15 mouse cellular contexts compared by ENCODE assay signal in genomic region chr7:111781316-111781715, GRCm38 (mm10). TPM values are rescaled to one million over a fixed set of nuclear protein-coding genes. Genes with fewer than 3 reads are reported as not detected.
DNase-seq lines count a peak whose midpoint lies in the region; ATAC-seq and TF ChIP-seq lines count a peak whose summit lies in the region.
"Had no signal": no experiment of that assay in that cellular context is flagged by ENCODE, and none has a peak within 500 bp of the region (broad histone marks: within the 10 kb centered on the region; RNA-seq: fewer than 3 reads in every experiment).

No protein-coding gene starts in this region.

- no peaks in the 10 kb centered on the region for H3K9me3 ChIP-seq in heart, embryonic 15.5 days (replicated peaks)
- no peaks in the 10 kb centered on the region for H3K9me3 ChIP-seq in midbrain, embryonic 16.5 days (replicated peaks; ENCODE audit: control insufficient read depth, low read length, poor library complexity, severe bottlenecking)
- H3K9me3 ChIP-seq: embryonic facial prominence, embryonic 15.5 days; hindbrain, embryonic 15.5 days had no signal

- WGBS in heart, embryonic 15.5 days: 67% methylated on average over 6 of the region's 6 CpGs
- 93% methylated on average over 6 of the region's 6 CpGs for WGBS in midbrain, embryonic 16.5 days

- intact Hi-C loops in gastrocnemius, adult 2 months (cut with DNase I): loop anchor here (1.0 to 5.0 kb wide), 3 partner anchors 188 to 599 kb away; no protein-coding TSS in a partner anchor
- intact Hi-C loops in gastrocnemius, postnatal 36 days (cut with DNase I): loop anchor here (5.0 kb wide), 1 partner anchor 599 kb away; no protein-coding TSS in a partner anchor

- H3K27ac ChIP-seq in gastrocnemius, adult 2 months: peak overlapping the region; percentile 79
- 0 out of 2 replicates have a peak overlapping the region, but pooled peaks have one; percentile 13 for H3K27ac ChIP-seq in heart, embryonic 15.5 days
- no peak overlapping the region for H3K27ac ChIP-seq in midbrain, embryonic 16.5 days (ENCODE audit: low read length)
- H3K27ac ChIP-seq: embryonic facial prominence, embryonic 15.5 days; hindbrain, embryonic 15.5 days had no signal

- no peak for DNase-seq in gastrocnemius, adult 2 months
- no peak for DNase-seq in gastrocnemius, postnatal 36 days
- DNase-seq in 3T3-L1 (ENCODE audit: low read depth, low spot score): peak; percentile 42
- peak; percentile 68 to 72 for DNase-seq in kidney, postnatal 25 days
- no peak for DNase-seq in ovary, postnatal 10 days (ENCODE audit: low spot score)
- DNase-seq in embryo, embryonic 11 days: no peak
- DNase-seq: thymus, postnatal 25 days had no signal

- TF ChIP-seq CTCF in gastrocnemius, adult 2 months (IDR thresholded peaks at IDR 0.05): no peak

- no peaks in the 10 kb centered on the region for H3K36me3 ChIP-seq in heart, embryonic 15.5 days
- no peaks in the 10 kb centered on the region for H3K36me3 ChIP-seq in midbrain, embryonic 16.5 days (ENCODE audit: control insufficient read depth, insufficient read depth, low read length)
- H3K36me3 ChIP-seq: embryonic facial prominence, embryonic 15.5 days; hindbrain, embryonic 15.5 days had no signal

- no peak overlapping the region for H3K9ac ChIP-seq in heart, embryonic 15.5 days
- no peak overlapping the region for H3K9ac ChIP-seq in midbrain, embryonic 16.5 days (ENCODE audit: low read depth, low read length)
- H3K9ac ChIP-seq: embryonic facial prominence, embryonic 15.5 days; hindbrain, embryonic 15.5 days had no signal

- peaks cover 20% of the 10 kb centered on the region for H3K4me1 ChIP-seq in heart, embryonic 15.5 days (replicated peaks)
- H3K4me1 ChIP-seq in midbrain, embryonic 16.5 days (ENCODE audit: control insufficient read depth, insufficient read depth, low read length): peaks cover 8% of the 10 kb centered on the region

- ATAC-seq in heart, embryonic 15.5 days (replicated peaks; ENCODE audit: insufficient number of reproducible peaks, insufficient read depth, low FRiP score, low read depth): no peak
- ATAC-seq in midbrain, embryonic 16.5 days: no peak
- ATAC-seq: activated CD4-positive, CD25-positive, alpha-beta regulatory T cell, adult 4 months had no signal

- H3K4me2 ChIP-seq in heart, embryonic 15.5 days: no peak overlapping the region
- H3K4me2 ChIP-seq in midbrain, embryonic 16.5 days (ENCODE audit: low read length): no peak overlapping the region
- H3K4me2 ChIP-seq: embryonic facial prominence, embryonic 15.5 days; hindbrain, embryonic 15.5 days had no signal

- H3K4me3 ChIP-seq in gastrocnemius, adult 2 months: no peak overlapping the region; the same call in 1 of the 2 replicates
- H3K4me3 ChIP-seq in heart, embryonic 15.5 days: no peak overlapping the region
- H3K4me3 ChIP-seq in midbrain, embryonic 16.5 days (ENCODE audit: low read depth, low read length): no peak overlapping the region
- H3K4me3 ChIP-seq: embryonic facial prominence, embryonic 15.5 days; hindbrain, embryonic 15.5 days had no signal

- H3K27me3 ChIP-seq in heart, embryonic 15.5 days: peaks cover 14% of the 10 kb centered on the region; the same call in 1 of the 2 replicates
- H3K27me3 ChIP-seq in midbrain, embryonic 16.5 days (ENCODE audit: control insufficient read depth, insufficient read depth, low read depth, low read length): no peaks in the 10 kb centered on the region

RNA-seq across cellular contexts. Expression of gene Galnt18, which starts 1.5 kb away (rescaled TPM):
- total RNA-seq in gastrocnemius, adult 2 months (2021): 1 to 10 TPM; 3.1 to 4.4 TPM
- 1 to 10 TPM; 3.8 to 3.9 TPM for total RNA-seq in gastrocnemius, postnatal 36 days (2021)
- 16.0 and 22.0 TPM in 2 replicates for polyA plus RNA-seq in heart, embryonic 15.5 days (2015; fragmentation: Nextera tagmentation; extraction: Ambion mirVana)
- 19.8 and 20.8 TPM in 2 replicates for polyA plus RNA-seq in midbrain, embryonic 16.5 days (2015; fragmentation: Nextera tagmentation; extraction: Ambion mirVana)
- total RNA-seq: common myeloid progenitor, adult 5-6 weeks; megakaryocyte, adult 5-6 weeks; MEL had no signal
- polyA plus RNA-seq: activated CD4-positive, CD25-positive, alpha-beta regulatory T cell, adult 4 months had no signal

Comparison
In these comparisons a context has a peak if more than half of its experiments do, and no peak if none do; other contexts are left out.
1. DNase-seq: peak in 3T3-L1 (single experiment) and kidney, postnatal 25 days (2 of 2); none in gastrocnemius, adult 2 months (single experiment), gastrocnemius, postnatal 36 days (0 of 2), ovary, postnatal 10 days (single experiment) and embryo, embryonic 11 days (single experiment).